In genomic region chr8:91629594-91629993, GRCm38 (mm10) we compare ENCODE assay signal across 7 mouse cellular contexts.
DNase-seq lines count a peak whose midpoint lies in the region; ATAC-seq lines count a peak whose summit lies in the region.

No protein-coding gene starts in this region.

- H3K36me3 ChIP-seq in heart, embryonic 13.5 days: 0 out of 2 replicates have a peak, but pooled peaks cover 6% of the 10 kb centered on the region
- no peaks in the 10 kb centered on the region for H3K36me3 ChIP-seq in kidney, embryonic 16.5 days (ENCODE audit: insufficient read depth, low read length)

- peak overlapping the region; percentile 58 for H3K4me2 ChIP-seq in heart, embryonic 13.5 days
- peak overlapping the region; percentile 39 for H3K4me2 ChIP-seq in kidney, embryonic 16.5 days (replicated peaks; ENCODE audit: low read depth, low read length)

- peak overlapping the region; percentile 30; the same call in 1 of the 2 replicates for H3K9ac ChIP-seq in heart, embryonic 13.5 days
- H3K9ac ChIP-seq in kidney, embryonic 16.5 days (replicated peaks; ENCODE audit: low read length): no peak overlapping the region; the same call in 1 of the 2 replicates

- ATAC-seq in heart, embryonic 13.5 days (ENCODE audit: extremely low read depth, insufficient number of reproducible peaks, low FRiP score, low TSS enrichment): no peak
- ATAC-seq in kidney, embryonic 16.5 days (ENCODE audit: low FRiP score, low TSS enrichment): peak; percentile 58; the same call in 1 of the 2 replicates

- H3K4me1 ChIP-seq in heart, embryonic 13.5 days: peaks cover 51% of the 10 kb centered on the region
- H3K4me1 ChIP-seq in kidney, embryonic 16.5 days (ENCODE audit: insufficient read depth, low read length): peaks cover 29% of the 10 kb centered on the region

- no peaks in the 10 kb centered on the region for H3K9me3 ChIP-seq in heart, embryonic 13.5 days
- H3K9me3 ChIP-seq in kidney, embryonic 16.5 days (ENCODE audit: low read length): no peaks in the 10 kb centered on the region

- H3K27ac ChIP-seq in heart, embryonic 13.5 days (replicated peaks): peak overlapping the region; percentile 61
- H3K27ac ChIP-seq in kidney, embryonic 16.5 days (ENCODE audit: low read length): no peak overlapping the region

- DNase-seq in ES-CJ7 (ENCODE audit: low read depth, low spot score) (peak; percentile 45), R1 (ENCODE audit: low read depth, low spot score) (peak; percentile 50)
- no peak for DNase-seq in right cerebral cortex, postnatal 25 days
- DNase-seq in T-cell, adult 2 months (ENCODE audit: low spot score): no peak
- no peak for DNase-seq in layer of hippocampus, adult 18-20 months (ENCODE audit: low spot score in 2 of 2)

- 29% methylated on average over 14 of the region's 14 CpGs for WGBS in heart, embryonic 13.5 days
- WGBS in kidney, embryonic 16.5 days: 18% methylated on average over 14 of the region's 14 CpGs

- peaks cover 11% of the 10 kb centered on the region; the same call in 1 of the 2 replicates for H3K27me3 ChIP-seq in heart, embryonic 13.5 days (replicated peaks)
- H3K27me3 ChIP-seq in kidney, embryonic 16.5 days (ENCODE audit: insufficient read depth, low read length): peaks cover 4% of the 10 kb centered on the region; the same call in 1 of the 2 replicates

- peak overlapping the region; percentile 8 for H3K4me3 ChIP-seq in heart, embryonic 13.5 days
- peak overlapping the region; percentile 1; the same call in 1 of the 2 replicates for H3K4me3 ChIP-seq in kidney, embryonic 16.5 days (ENCODE audit: low read length)

Comparison
In these comparisons a context has a peak if more than half of its experiments do, and no peak if none do; other contexts are left out.
1. DNase-seq: peak in ES-CJ7 (single experiment) and R1 (single experiment); none in right cerebral cortex, postnatal 25 days (single experiment), T-cell, adult 2 months (single experiment) and layer of hippocampus, adult 18-20 months (0 of 2).